Mouse (Mus musculus) lung, adult 2 months (tissue): ENCODE measurements around the gene Cdk12.

Experiments
- CTCF ChIP-seq: fragments of 200-500 bp; IDR thresholded peaks from 2 replicates; pipeline ENCODE4 v1.5.1; 2011; ENCODE audit warnings: mild to moderate bottlenecking, low read length, control low read depth; ENCODE audit not compliant: insufficient read depth
- POLR2A ChIP-seq: fragments of 200-500 bp; IDR thresholded peaks from 2 replicates; pipeline ENCODE4 v1.6.1; 2011; ENCODE audit warnings: low read depth, mild to moderate bottlenecking, control low read depth, low read length, borderline replicate concordance; ENCODE audit errors: extremely low read depth

- TF ChIP-seq POLR2A (no peak), CTCF (no peak)
Measured at GRCm38 (mm10) chr11:98238416-98238815, 35.6 kb downstream of the Cdk12 start.
